Mouse (Mus musculus) liver, embryonic 12.5 days (tissue): Measurements from ENCODE around the gene Amer1. TPM values are rescaled to one million over a fixed set of nuclear protein-coding genes. Genes with fewer than 3 reads are reported as not detected.

ENCODE experiments used
- polyA plus RNA-seq: library from polyadenylated mRNA; unstranded; fragments of >200 nt; fragmentation: Nextera tagmentation; extraction: Ambion mirVana; gene quantifications from 2 replicates; pipeline ENCODE4 v1.2.1, GENCODE M21; 2016

The Amer1 gene
- polyA plus RNA-seq, 1 experiment from 2014 or later: 3.6 TPM

Other genes starting within 250 kb of the Amer1 start
- gene Arhgef9, start 248.0 kb downstream of the Amer1 start, polyA plus RNA-seq: 1.7 and 2.2 TPM in 2 replicates
- 0.11 TPM in 1 of 2 replicates, not detected in the other for gene Asb12, start 113.1 kb upstream of the Amer1 start, polyA plus RNA-seq
- not detected in 2 replicates for gene Pfn5, start 113.2 kb upstream of the Amer1 start, polyA plus RNA-seq
- gene Zc4h2, start 213.6 kb upstream of the Amer1 start, polyA plus RNA-seq: 3.5 and 3.8 TPM in 2 replicates